Mouse (Mus musculus): ENCODE results near the gene Ubash3a.

DNA sequence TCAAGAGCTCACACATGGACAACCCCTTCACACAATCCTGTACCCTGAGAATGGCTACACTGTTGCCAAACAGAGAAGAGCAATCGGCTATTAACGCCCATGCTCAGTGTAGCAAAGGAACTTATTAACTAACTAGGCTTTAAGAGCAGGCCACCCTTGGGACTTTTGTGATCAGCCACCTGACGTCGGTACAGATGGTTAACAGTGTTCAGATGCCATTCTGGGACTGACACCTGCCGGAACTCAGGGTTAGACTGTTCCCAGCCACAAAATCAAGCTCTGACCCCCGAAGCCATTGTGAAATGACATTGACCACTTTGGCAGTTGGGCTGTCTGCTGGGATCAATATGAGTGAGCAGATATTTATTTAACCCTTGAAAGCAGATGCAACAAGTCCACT, 53.7 kb downstream of the Ubash3a start:
- TF ChIP-seq ZNF384 (IDR thresholded peaks at IDR 0.05; ENCODE audit: low read depth, low read length) (no peak), HCFC1 (IDR thresholded peaks at IDR 0.05; ENCODE audit: borderline replicate concordance, insufficient read depth, low read length) (no peak), MAFK (IDR thresholded peaks at IDR 0.05; ENCODE audit: insufficient read depth, low read depth, low read length) (no peak), CHD2 (IDR thresholded peaks at IDR 0.05; ENCODE audit: low read depth, low read length) (no peak), ZC3H11A (IDR thresholded peaks at IDR 0.05; ENCODE audit: borderline replicate concordance, low read depth, low read length) (no peak)

Data from ES-E14 (cell line).